Mouse (Mus musculus): Measurements from ENCODE around the gene Mdfi.

- no peak for TF ChIP-seq CTCF (IDR thresholded peaks at IDR 0.05; ENCODE audit: extremely low read depth, insufficient read depth, low read length)
- TF ChIP-seq POLR2A (IDR thresholded peaks at IDR 0.05; ENCODE audit: extremely low read depth, insufficient read depth, low read length): no peak
These were observed 20.0 kb downstream of the Mdfi start for GRCm38 (mm10) chr17:47814496-47814895.

Data from cortical plate, adult 2 months (tissue).